Mouse (Mus musculus) embryonic fibroblast, embryonic 13.5 days (primary cell): Measurements from ENCODE around the gene Nr2e1. TPM values are rescaled to one million over a fixed set of nuclear protein-coding genes. Genes with fewer than 3 reads are reported as not detected.

Source experiments
- H3K27ac ChIP-seq: 2 replicates; pipeline ENCODE4 v1.5.1; 2012; ENCODE audit warnings: low read length, control low read depth, inconsistent platforms; ENCODE audit not compliant: insufficient read depth
- H3K4me1 ChIP-seq: 2 replicates; pipeline ENCODE4 v1.6.1; 2011; ENCODE audit warnings: low read length; ENCODE audit not compliant: control insufficient read depth, insufficient read depth
- H3K4me3 ChIP-seq: 2 replicates; pipeline ENCODE4 v1.5.1; 2011; ENCODE audit warnings: mild to moderate bottlenecking, control low read depth, low read length; ENCODE audit not compliant: insufficient read depth
- CTCF ChIP-seq: IDR thresholded peaks from 2 replicates; pipeline ENCODE4 v1.5.1; 2011; ENCODE audit warnings: mild to moderate bottlenecking, control low read depth, low read length, moderate library complexity, borderline replicate concordance; ENCODE audit not compliant: insufficient read depth
- POLR2A ChIP-seq: IDR thresholded peaks from 2 replicates; pipeline ENCODE4 v1.6.1; 2011; ENCODE audit warnings: low read depth, mild to moderate bottlenecking, control low read depth, low read length, moderate library complexity
- polyA plus RNA-seq: library from polyadenylated mRNA; stranded (reverse); fragments of >200 nt; gene quantifications from 2 replicates; pipeline ENCODE4 v1.2.4, GENCODE M21; 2011; ENCODE audit warnings: low read depth; ENCODE audit not compliant: missing spikeins, insufficient read length

The Nr2e1 gene
- not detected in 2 replicates for polyA plus RNA-seq

- Histone ChIP-seq H3K4me3 (no peak within 1 kb of the TSS), H3K4me1 (no peaks in the 10 kb centered on the region), H3K27ac (no peak within 1 kb of the TSS)
- TF ChIP-seq POLR2A (no peak), CTCF (no peak)
Measured at GRCm38 (mm10) chr10:42583157-42583872, at the start of gene Nr2e1, which contains the start of gene Ostm1. Nr2e1 (minus strand) TSS chr10:42583632. Ostm1 (plus strand) TSS chr10:42583822.

DNA sequence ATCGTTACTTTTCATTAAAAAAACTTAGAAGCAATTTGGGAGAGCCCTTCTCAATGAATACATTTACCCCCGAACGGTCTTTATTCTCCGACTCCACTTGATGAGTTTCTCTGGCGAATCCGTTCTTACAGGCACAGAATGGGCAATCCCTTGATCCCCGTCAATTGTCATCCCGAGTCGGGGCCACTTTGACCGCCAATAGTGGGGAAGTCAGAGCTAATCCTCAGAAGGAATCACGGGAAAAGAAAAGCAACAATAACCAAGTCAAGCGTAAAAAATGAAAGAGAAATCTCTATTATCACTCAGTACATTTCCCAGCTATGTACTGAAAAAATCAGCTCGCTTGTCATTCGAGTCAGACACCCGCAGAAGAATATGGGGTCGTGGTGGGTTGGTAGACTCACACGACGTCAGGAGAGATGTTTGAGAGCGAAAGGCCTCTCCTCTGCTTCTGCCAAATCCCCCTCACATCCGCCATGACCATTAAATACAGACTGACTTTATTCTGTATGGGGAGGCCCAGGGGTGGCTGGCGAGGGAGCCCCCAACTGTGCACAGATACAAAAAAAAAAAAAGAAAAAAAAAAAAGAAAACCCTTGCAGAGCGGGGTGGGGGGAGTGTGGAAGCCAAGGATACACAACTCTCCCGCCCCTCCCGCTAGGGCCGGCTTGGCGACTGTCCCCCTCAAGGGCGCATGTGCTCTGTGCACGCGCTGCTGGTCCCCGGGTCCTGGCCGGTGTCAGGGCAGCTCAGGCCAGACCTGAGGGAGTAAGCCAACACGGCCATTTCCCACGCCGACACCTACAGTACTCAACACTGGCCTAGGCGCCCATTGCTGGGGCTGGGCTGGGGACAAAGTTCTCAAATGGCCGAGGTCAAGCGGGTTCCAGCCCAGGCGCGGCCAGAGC lies 49.3 kb upstream of the Nr2e1 start:
- TF ChIP-seq CTCF (no peak), POLR2A (no peak)
- H3K4me3 ChIP-seq: peak overlapping the region; percentile 34
- H3K4me1 ChIP-seq: no peaks in the 10 kb centered on the region
- H3K27ac ChIP-seq: no peak overlapping the region

DNA sequence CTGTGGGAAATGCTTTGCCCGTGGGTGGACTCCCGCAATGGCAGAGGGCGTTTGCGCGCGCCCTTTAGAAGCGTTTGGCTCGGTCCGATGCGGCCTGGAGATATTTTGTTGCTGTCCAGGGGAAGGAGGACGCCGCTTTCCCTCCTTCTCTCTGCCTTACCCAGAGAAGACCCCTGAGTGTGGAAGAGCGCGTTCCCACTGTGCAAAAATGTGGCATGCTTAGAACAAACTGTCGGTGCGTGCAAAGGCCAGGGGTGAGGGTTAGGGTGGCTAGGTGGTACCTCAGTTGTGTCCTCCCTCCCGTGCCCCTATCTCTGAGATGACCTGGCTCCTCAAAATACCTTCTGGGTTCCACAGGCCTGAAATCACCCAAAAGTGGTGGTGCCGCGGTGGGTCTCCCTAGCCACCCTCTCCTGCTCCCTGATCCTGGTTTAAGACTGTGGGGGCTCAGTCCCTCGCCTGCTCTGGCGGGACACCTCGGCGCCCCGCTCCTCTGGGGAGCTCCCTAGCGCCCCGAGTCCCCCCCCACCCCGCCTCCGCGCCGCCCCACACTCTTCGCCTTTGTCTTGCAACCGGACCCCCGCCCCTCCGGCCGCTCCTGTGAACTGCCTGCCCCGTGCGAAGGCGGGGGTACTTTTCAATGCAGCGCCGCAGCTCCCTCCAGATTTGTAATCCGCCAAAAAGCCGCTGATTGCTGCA lies 48.5 kb upstream of the Nr2e1 start:
- no peak overlapping the region for H3K4me3 ChIP-seq
- H3K4me1 ChIP-seq: no peaks in the 10 kb centered on the region
- H3K27ac ChIP-seq: no peak overlapping the region
- TF ChIP-seq CTCF (no peak), POLR2A (no peak)

DNA sequence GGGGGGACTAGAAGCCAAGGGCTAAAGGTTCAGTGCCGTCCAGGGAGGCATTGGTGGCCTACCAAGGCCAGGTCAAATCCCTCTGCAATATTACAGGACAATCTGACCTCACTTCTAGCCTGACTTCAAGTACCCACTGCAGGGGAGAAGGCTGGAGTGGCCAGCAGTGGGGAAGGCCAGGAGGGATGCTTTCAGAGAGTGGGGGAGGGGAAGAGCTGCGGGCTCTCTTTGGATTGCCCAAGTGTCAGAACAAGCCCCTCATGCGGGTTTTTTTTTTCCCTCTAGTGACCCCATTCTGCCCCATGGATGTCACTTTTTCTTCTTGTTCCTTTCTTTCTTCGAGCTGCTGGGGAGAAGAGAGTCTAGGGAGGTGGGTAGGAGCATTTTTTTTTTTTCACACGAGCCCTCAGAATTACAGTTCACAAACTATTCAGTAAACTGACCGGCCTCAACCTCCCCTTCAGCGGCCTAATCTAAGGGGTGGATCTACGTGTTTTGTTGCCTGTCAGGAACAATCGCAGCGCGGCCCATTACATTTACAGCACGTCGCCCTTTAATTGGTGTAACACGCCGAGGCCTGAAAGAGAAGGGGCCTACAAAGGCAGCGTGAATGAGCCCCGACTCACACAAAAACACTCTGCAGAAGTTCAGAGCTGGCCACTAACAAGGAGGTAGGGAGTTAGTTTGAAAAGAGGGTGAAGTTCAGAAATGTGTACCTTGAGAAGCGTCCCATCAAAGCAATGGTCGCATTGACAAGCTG lies 47.3 kb upstream of the Nr2e1 start:
- Histone ChIP-seq H3K27ac (no peak overlapping the region), H3K4me1 (no peaks in the 10 kb centered on the region), H3K4me3 (no peak overlapping the region)
- no peak for TF ChIP-seq POLR2A
- no peak for TF ChIP-seq CTCF

GRCm38 (mm10) chr10:42625907-42626306 lies 42.5 kb upstream of the Nr2e1 start:
- no peak overlapping the region for H3K4me3 ChIP-seq
- TF ChIP-seq CTCF: no peak
- no peak for TF ChIP-seq POLR2A
- no peak overlapping the region for H3K27ac ChIP-seq
- no peaks in the 10 kb centered on the region for H3K4me1 ChIP-seq

- Histone ChIP-seq H3K4me3 (no peak overlapping the region), H3K27ac (no peak overlapping the region), H3K4me1 (peaks cover 2% of the 10 kb centered on the region; the same call in 1 of the 2 replicates)
- TF ChIP-seq POLR2A: no peak
- TF ChIP-seq CTCF: no peak
Measured at GRCm38 (mm10) chr10:42618291-42618690, 34.9 kb upstream of the Nr2e1 start.

DNA sequence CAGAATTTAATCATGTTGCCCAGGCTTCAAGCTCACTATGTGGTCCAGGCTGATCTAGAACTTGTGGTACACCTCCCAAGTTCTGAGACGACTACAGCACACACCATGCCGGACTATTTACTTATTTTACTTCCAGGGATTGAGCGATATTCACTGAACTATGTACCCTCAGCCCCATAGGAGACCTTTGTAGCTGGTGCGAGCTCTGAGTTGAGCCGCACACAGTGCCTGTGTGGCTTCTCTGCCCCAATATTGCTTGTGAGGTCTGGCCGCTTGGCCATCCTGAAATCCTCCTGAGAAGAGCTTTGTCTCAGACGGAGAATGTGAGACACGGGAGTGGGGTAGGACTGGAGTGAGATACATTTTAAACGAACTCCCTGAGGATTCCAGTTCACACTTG lies 31.3 kb upstream of the Nr2e1 start:
- no peak overlapping the region for H3K27ac ChIP-seq
- TF ChIP-seq CTCF: no peak
- no peak for TF ChIP-seq POLR2A
- peaks cover 2% of the 10 kb centered on the region; the same call in 1 of the 2 replicates for H3K4me1 ChIP-seq
- no peak overlapping the region for H3K4me3 ChIP-seq

DNA sequence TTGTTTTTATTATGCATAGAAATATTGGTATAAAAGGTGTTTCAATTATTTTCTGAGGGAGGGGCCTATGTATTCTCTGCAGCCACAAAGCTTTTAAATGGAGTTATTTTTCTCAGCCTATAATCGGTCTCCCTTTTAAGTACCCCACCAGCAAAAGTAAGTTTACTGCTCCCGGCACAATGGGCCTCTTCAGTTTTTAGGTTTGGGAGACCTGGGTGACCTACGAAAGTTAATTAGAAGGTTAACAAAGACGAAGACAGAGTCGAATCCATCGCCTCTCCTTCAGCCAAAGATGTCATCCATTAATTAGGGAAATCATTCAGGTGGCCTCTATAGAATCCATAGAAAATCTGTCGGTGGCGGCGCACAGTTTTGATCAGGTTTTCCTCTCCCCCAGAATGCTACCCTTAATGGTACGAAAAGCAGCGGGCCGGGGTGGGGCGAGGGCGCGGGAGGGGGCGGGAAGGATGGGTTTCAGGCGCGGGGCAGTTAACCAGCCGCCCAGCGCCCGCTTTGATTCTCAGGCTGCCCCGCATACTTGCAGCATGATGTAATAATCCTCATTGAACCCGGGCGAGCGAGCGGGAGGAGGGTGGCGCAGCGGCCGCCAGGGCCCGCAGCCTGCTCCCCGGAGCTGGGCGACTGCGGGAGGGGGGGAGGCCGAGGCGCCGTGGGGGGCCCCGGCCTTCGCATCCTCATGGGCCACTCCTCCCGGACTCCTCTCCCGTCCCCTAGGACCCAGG lies 30.4 kb upstream of the Nr2e1 start:
- Histone ChIP-seq H3K27ac (no peak overlapping the region), H3K4me3 (peak overlapping the region; percentile 33), H3K4me1 (peaks cover 2% of the 10 kb centered on the region; the same call in 1 of the 2 replicates)
- TF ChIP-seq POLR2A (no peak), CTCF (no peak)
